Comparison of ENCODE assay signal across 20 mouse cellular contexts in the genomic region with DNA sequence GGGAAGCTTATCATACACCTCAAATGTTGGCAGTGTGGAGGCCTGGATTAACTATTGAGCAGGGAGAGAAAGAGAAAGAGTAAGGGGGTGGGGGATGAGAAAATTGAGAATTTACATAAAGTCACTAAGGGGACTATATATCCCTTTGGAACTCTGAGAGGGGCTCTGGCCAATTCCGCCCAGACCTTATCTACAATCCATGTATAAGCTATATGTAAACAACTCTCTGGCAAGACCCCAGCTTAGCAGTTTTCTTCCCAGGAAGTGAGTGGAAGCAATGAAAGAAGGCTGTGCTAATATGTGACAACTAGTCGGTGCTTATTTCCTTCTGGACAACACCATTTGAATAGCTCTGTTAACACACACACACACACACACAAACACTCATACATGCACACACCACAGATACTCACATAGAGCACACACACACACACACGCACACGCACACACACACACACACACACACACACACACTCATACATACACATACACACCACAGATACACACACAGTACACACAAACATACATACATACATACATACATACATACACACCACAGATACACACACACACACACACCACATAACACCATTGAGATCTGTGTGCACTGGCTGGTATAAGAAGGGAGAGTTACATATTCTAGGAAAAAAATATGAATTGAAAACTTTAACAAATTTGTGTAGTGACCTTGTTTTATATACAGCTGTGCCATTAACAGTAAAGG.
DNase-seq lines count a peak whose midpoint lies in the region; ATAC-seq and TF ChIP-seq lines count a peak whose summit lies in the region.
"Had no signal": no experiment of that assay in that cellular context is flagged by ENCODE, and none has a peak within 500 bp of the region (broad histone marks: within the 10 kb centered on the region; RNA-seq: fewer than 3 reads in every experiment).

No protein-coding gene starts in this region.

- H3K36me3 ChIP-seq in forebrain, embryonic 14.5 days (ENCODE audit: control insufficient read depth, insufficient read depth, low read length) = no peaks in the 10 kb centered on the region
- no peaks in the 10 kb centered on the region for H3K36me3 ChIP-seq in forebrain, embryonic 10.5 days (replicated peaks)
- H3K36me3 ChIP-seq in heart, embryonic 16.5 days (ENCODE audit: control insufficient read depth, insufficient read depth) = no peaks in the 10 kb centered on the region
- H3K36me3 ChIP-seq in lung, embryonic 14.5 days (ENCODE audit: insufficient read depth) = no peaks in the 10 kb centered on the region
- no peaks in the 10 kb centered on the region for H3K36me3 ChIP-seq in stomach, embryonic 14.5 days (ENCODE audit: control insufficient read depth, insufficient read depth, low read length)
- no peaks in the 10 kb centered on the region for H3K36me3 ChIP-seq in stomach, postnatal 0 days (ENCODE audit: control insufficient read depth, insufficient read depth, low read length)
- H3K36me3 ChIP-seq: embryonic facial prominence, embryonic 13.5 days; limb, embryonic 13.5 days; liver, embryonic 13.5 days; neural tube, embryonic 15.5 days had no signal

- no peak overlapping the region for H3K9ac ChIP-seq in forebrain, embryonic 14.5 days (ENCODE audit: low read length)
- 0 out of 2 replicates have a peak overlapping the region, but pooled peaks have one; percentile 15 for H3K9ac ChIP-seq in heart, embryonic 16.5 days (ENCODE audit: low read length)
- no peak overlapping the region for H3K9ac ChIP-seq in lung, embryonic 14.5 days
- H3K9ac ChIP-seq in stomach, embryonic 14.5 days (replicated peaks; ENCODE audit: low read depth, low read length) = no peak overlapping the region
- no peak overlapping the region for H3K9ac ChIP-seq in stomach, postnatal 0 days (ENCODE audit: low read length)
- H3K9ac ChIP-seq: embryonic facial prominence, embryonic 13.5 days; forebrain, postnatal 0 days; limb, embryonic 13.5 days; liver, embryonic 13.5 days; neural tube, embryonic 15.5 days had no signal

- ATAC-seq in forebrain, embryonic 14.5 days = peak; percentile 42
- no peak for ATAC-seq in heart, embryonic 16.5 days (replicated peaks; ENCODE audit: extremely low read depth, insufficient read depth, low FRiP score)
- ATAC-seq in lung, embryonic 14.5 days (ENCODE audit: insufficient read depth) = peak; percentile 93
- peak; percentile 72; the same call in 1 of the 2 replicates for ATAC-seq in stomach, embryonic 14.5 days (ENCODE audit: insufficient number of reproducible peaks, insufficient read depth, low FRiP score, low read depth)
- no peak; the same call in 1 of the 2 replicates for ATAC-seq in stomach, postnatal 0 days (ENCODE audit: low FRiP score, low TSS enrichment)
- ATAC-seq: CD4-positive, CD25-positive, alpha-beta regulatory T cell, adult 4 months; forebrain, postnatal 0 days had no signal

- TF ChIP-seq EP300 in stomach, postnatal 0 days (optimal IDR thresholded peaks at IDR 0.05) = no peak

- no peak for DNase-seq in forebrain, embryonic 14.5 days (ENCODE audit: low spot score)
- DNase-seq in forebrain, embryonic 10.5 days (ENCODE audit: extremely low spot score, low spot score) = no peak
- DNase-seq in heart, postnatal 4 days = no peak
- peak; percentile 92 for DNase-seq in lung, embryonic 14.5 days
- no peak for DNase-seq in lung, postnatal 10 days
- no peak for DNase-seq in stomach, postnatal 0 days (ENCODE audit: low spot score)
- DNase-seq: adrenal gland, adult 8-10 months; forebrain, postnatal 0 days; kidney, adult 8-10 months; layer of hippocampus, postnatal 36 days; liver, embryonic 13.5 days; lung, postnatal 4 days; thymus, adult 2 months had no signal

- TF ChIP-seq CTCF in lung, embryonic 14.5 days (IDR thresholded peaks at IDR 0.05; ENCODE audit: low read depth) = no peak
- TF ChIP-seq CTCF in stomach, postnatal 0 days (IDR thresholded peaks at IDR 0.05; ENCODE audit: low read depth) = no peak

- H3K4me2 ChIP-seq in forebrain, embryonic 14.5 days (ENCODE audit: low read length) = no peak overlapping the region
- H3K4me2 ChIP-seq in heart, embryonic 16.5 days (ENCODE audit: low read depth, low read length) = no peak overlapping the region; the same call in 1 of the 2 replicates
- 0 out of 2 replicates have a peak overlapping the region, but pooled peaks have one; percentile 10 for H3K4me2 ChIP-seq in lung, embryonic 14.5 days
- no peak overlapping the region for H3K4me2 ChIP-seq in stomach, embryonic 14.5 days (replicated peaks; ENCODE audit: low read depth, low read length)
- no peak overlapping the region for H3K4me2 ChIP-seq in stomach, postnatal 0 days (replicated peaks; ENCODE audit: low read depth)
- H3K4me2 ChIP-seq: embryonic facial prominence, embryonic 13.5 days; limb, embryonic 13.5 days; liver, embryonic 13.5 days; neural tube, embryonic 15.5 days had no signal

- WGBS in forebrain, embryonic 14.5 days = 77% methylated on average over 4 of the region's 4 CpGs
- WGBS in forebrain, embryonic 10.5 days = 75% methylated on average over 4 of the region's 4 CpGs
- WGBS in heart, embryonic 16.5 days = 69% methylated on average over 4 of the region's 4 CpGs
- 41% methylated on average over 4 of the region's 4 CpGs for WGBS in lung, embryonic 14.5 days
- 48% methylated on average over 4 of the region's 4 CpGs for WGBS in stomach, embryonic 14.5 days
- WGBS in stomach, postnatal 0 days = 55% methylated on average over 4 of the region's 4 CpGs

- no peak overlapping the region for H3K27ac ChIP-seq in forebrain, embryonic 14.5 days (ENCODE audit: low read depth, low read length)
- H3K27ac ChIP-seq in forebrain, embryonic 10.5 days = no peak overlapping the region
- peak overlapping the region; percentile 46; the same call in 1 of the 2 replicates for H3K27ac ChIP-seq in heart, embryonic 16.5 days (ENCODE audit: low read length)
- H3K27ac ChIP-seq in lung, embryonic 14.5 days (ENCODE audit: low read depth) = peak overlapping the region; percentile 87
- H3K27ac ChIP-seq in stomach, embryonic 14.5 days (ENCODE audit: low read length) = no peak overlapping the region
- no peak overlapping the region for H3K27ac ChIP-seq in stomach, postnatal 0 days (replicated peaks)
- H3K27ac ChIP-seq: embryonic facial prominence, embryonic 13.5 days; limb, embryonic 13.5 days; liver, embryonic 13.5 days; neural tube, embryonic 15.5 days had no signal

- H3K27me3 ChIP-seq in forebrain, embryonic 14.5 days (replicated peaks; ENCODE audit: control insufficient read depth, insufficient read depth, low read length) = no peaks in the 10 kb centered on the region
- H3K27me3 ChIP-seq in forebrain, embryonic 10.5 days (ENCODE audit: poor library complexity, severe bottlenecking) = no peaks in the 10 kb centered on the region
- H3K27me3 ChIP-seq in heart, embryonic 16.5 days (ENCODE audit: control insufficient read depth, insufficient read depth, low read length) = no peaks in the 10 kb centered on the region
- H3K27me3 ChIP-seq in lung, embryonic 14.5 days (ENCODE audit: insufficient read depth, low read length) = no peaks in the 10 kb centered on the region
- H3K27me3 ChIP-seq in stomach, embryonic 14.5 days (ENCODE audit: control insufficient read depth, insufficient read depth, low read length) = no peaks in the 10 kb centered on the region
- H3K27me3 ChIP-seq in stomach, postnatal 0 days (ENCODE audit: control insufficient read depth, insufficient read depth, low read length) = no peaks in the 10 kb centered on the region
- H3K27me3 ChIP-seq: embryonic facial prominence, embryonic 13.5 days; limb, embryonic 13.5 days; liver, embryonic 13.5 days; neural tube, embryonic 15.5 days; Patski had no signal

- H3K9me3 ChIP-seq in forebrain, embryonic 14.5 days (replicated peaks; ENCODE audit: control insufficient read depth, low read length) = no peaks in the 10 kb centered on the region
- no peaks in the 10 kb centered on the region for H3K9me3 ChIP-seq in forebrain, embryonic 10.5 days
- H3K9me3 ChIP-seq in heart, embryonic 16.5 days (replicated peaks; ENCODE audit: control insufficient read depth, low read length) = peaks cover 6% of the 10 kb centered on the region
- H3K9me3 ChIP-seq in lung, embryonic 14.5 days (ENCODE audit: low read depth, low read length) = no peaks in the 10 kb centered on the region
- H3K9me3 ChIP-seq in stomach, embryonic 14.5 days (ENCODE audit: control insufficient read depth, low read depth, low read length) = peaks cover 2% of the 10 kb centered on the region; the same call in 1 of the 2 replicates
- no peaks in the 10 kb centered on the region for H3K9me3 ChIP-seq in stomach, postnatal 0 days (ENCODE audit: control insufficient read depth, low read length)
- H3K9me3 ChIP-seq: embryonic facial prominence, embryonic 13.5 days; liver, embryonic 13.5 days; neural tube, embryonic 15.5 days had no signal

- H3K4me3 ChIP-seq in forebrain, embryonic 14.5 days (ENCODE audit: low read depth, low read length) = no peak overlapping the region
- no peak overlapping the region for H3K4me3 ChIP-seq in forebrain, embryonic 10.5 days
- no peak overlapping the region for H3K4me3 ChIP-seq in heart, embryonic 16.5 days (ENCODE audit: low read length)
- no peak overlapping the region for H3K4me3 ChIP-seq in lung, embryonic 14.5 days (ENCODE audit: low read depth, low read length)
- H3K4me3 ChIP-seq in stomach, embryonic 14.5 days (ENCODE audit: low read depth, low read length) = no peak overlapping the region
- no peak overlapping the region for H3K4me3 ChIP-seq in stomach, postnatal 0 days (ENCODE audit: low read depth, low read length)
- H3K4me3 ChIP-seq: embryonic facial prominence, embryonic 13.5 days; limb, embryonic 13.5 days; liver, embryonic 13.5 days; neural tube, embryonic 15.5 days had no signal

- H3K4me1 ChIP-seq in forebrain, embryonic 14.5 days (ENCODE audit: control insufficient read depth, insufficient read depth, low read length) = no peaks in the 10 kb centered on the region
- no peaks in the 10 kb centered on the region for H3K4me1 ChIP-seq in forebrain, embryonic 10.5 days
- H3K4me1 ChIP-seq in heart, embryonic 16.5 days (ENCODE audit: control insufficient read depth, insufficient read depth, low read length) = peaks cover 21% of the 10 kb centered on the region
- H3K4me1 ChIP-seq in lung, embryonic 14.5 days (ENCODE audit: insufficient read depth) = peaks cover 19% of the 10 kb centered on the region
- peaks cover 12% of the 10 kb centered on the region for H3K4me1 ChIP-seq in stomach, embryonic 14.5 days (ENCODE audit: control insufficient read depth, insufficient read depth, low read length)
- H3K4me1 ChIP-seq in stomach, postnatal 0 days (replicated peaks; ENCODE audit: control insufficient read depth, insufficient read depth) = no peaks in the 10 kb centered on the region
- H3K4me1 ChIP-seq: liver, embryonic 13.5 days; neural tube, embryonic 15.5 days had no signal

Comparison
In these comparisons a context has a peak if more than half of its experiments do, and no peak if none do; other contexts are left out.
1. ATAC-seq: peak in forebrain, embryonic 14.5 days (single experiment), lung, embryonic 14.5 days (single experiment) and stomach, embryonic 14.5 days (single experiment); none in heart, embryonic 16.5 days (single experiment) and stomach, postnatal 0 days (single experiment).
2. H3K27ac ChIP-seq: peak in heart, embryonic 16.5 days (single experiment) and lung, embryonic 14.5 days (single experiment); none in forebrain, embryonic 14.5 days (single experiment), forebrain, embryonic 10.5 days (single experiment), stomach, embryonic 14.5 days (single experiment) and stomach, postnatal 0 days (single experiment).